Mouse (Mus musculus): ENCODE results near the gene Map2.

GRCm38 (mm10) chr1:66279222-66280009 lies 104.3 kb downstream of the Map2 start:
- TF ChIP-seq CTCF (IDR thresholded peaks at IDR 0.05; ENCODE audit: low read depth): no peak
- TF ChIP-seq EP300 (optimal IDR thresholded peaks at IDR 0.05): no peak
